Mouse (Mus musculus) ES-Bruce4 (cell line): ENCODE measurements at regions not wholly inside any gene's neighbourhood (a gene's known extent, or its start where the extent isn't known, plus 50 kb on each side); places are given as distances from the start of the nearest gene placed in this dataset.

Source experiments
- H3K27ac ChIP-seq: 2 replicates; pipeline ENCODE4 v1.5.1; 2012; ENCODE audit warnings: low read length, inconsistent platforms; ENCODE audit not compliant: insufficient read depth
- H3K27me3 ChIP-seq: 2 replicates; pipeline ENCODE4 v1.6.1; 2012; ENCODE audit warnings: mild to moderate bottlenecking, low read length, inconsistent platforms; ENCODE audit not compliant: control insufficient read depth, poor library complexity, insufficient read depth, severe bottlenecking
- H3K36me3 ChIP-seq: 2 replicates; pipeline ENCODE4 v1.6.1; 2012; ENCODE audit warnings: inconsistent platforms, mild to moderate bottlenecking, low read length, moderate library complexity; ENCODE audit not compliant: control insufficient read depth, poor library complexity, insufficient read depth, severe bottlenecking
- H3K4me1 ChIP-seq: one replicate; pipeline ENCODE4 v1.8.1; 2011; ENCODE audit warnings: low read length; ENCODE audit not compliant: control insufficient read depth, insufficient read depth
- H3K4me3 ChIP-seq: 2 replicates; pipeline ENCODE4 v1.5.1; 2011; ENCODE audit warnings: low read depth, mild to moderate bottlenecking, low read length
- H3K9ac ChIP-seq: 2 replicates; pipeline ENCODE4 v1.6.1; 2012; ENCODE audit warnings: low read depth, mild to moderate bottlenecking, inconsistent platforms; ENCODE audit not compliant: poor library complexity, severe bottlenecking
- H3K9me3 ChIP-seq: replicated peaks from 2 replicates; pipeline ENCODE4 v1.6.1; 2012; ENCODE audit warnings: mild to moderate bottlenecking, low read length, inconsistent platforms; ENCODE audit not compliant: control insufficient read depth, poor library complexity, insufficient read depth, severe bottlenecking
- CTCF ChIP-seq: IDR thresholded peaks from one replicate; pipeline ENCODE4 v1.8.1; 2011; ENCODE audit warnings: low read depth, low read length
- EP300 ChIP-seq: IDR thresholded peaks from 2 replicates; pipeline ENCODE4 v1.6.1; 2011; ENCODE audit warnings: low read depth, low read length; ENCODE audit not compliant: insufficient read depth
- POLR2A ChIP-seq: IDR thresholded peaks from one replicate; pipeline ENCODE4 v1.8.1; 2011; ENCODE audit warnings: low read length; ENCODE audit not compliant: insufficient read depth

- no peak for TF ChIP-seq CTCF
- TF ChIP-seq POLR2A: no peak
- no peak for TF ChIP-seq EP300
- Histone ChIP-seq H3K27me3 (no peaks in the 10 kb centered on the region), H3K36me3 (no peaks in the 10 kb centered on the region), H3K9ac (no peak overlapping the region), H3K27ac (no peak overlapping the region), H3K4me1 (no peaks in the 10 kb centered on the region), H3K9me3 (no peaks in the 10 kb centered on the region), H3K4me3 (no peak overlapping the region)
Measured at GRCm38 (mm10) chr12:99052599-99052998, 132.2 kb downstream of the Ttc8 start.

- H3K27ac ChIP-seq: no peak overlapping the region
Measured at GRCm38 (mm10) chr12:99057521-99057920, 137.1 kb downstream of the Ttc8 start.

GRCm38 (mm10) chr12:99058916-99059315 is 138.5 kb downstream of the Ttc8 start:
- Histone ChIP-seq H3K4me1 (no peaks in the 10 kb centered on the region), H3K9me3 (no peaks in the 10 kb centered on the region), H3K36me3 (no peaks in the 10 kb centered on the region), H3K9ac (no peak overlapping the region), H3K27ac (no peak overlapping the region), H3K27me3 (no peaks in the 10 kb centered on the region), H3K4me3 (no peak overlapping the region)
- TF ChIP-seq POLR2A (no peak), CTCF (no peak), EP300 (no peak)

More at GRCm38 (mm10) chr12:99057521-99057920, 137.1 kb downstream of the Ttc8 start:
- Histone ChIP-seq H3K9me3 (no peaks in the 10 kb centered on the region), H3K27me3 (no peaks in the 10 kb centered on the region), H3K4me1 (no peaks in the 10 kb centered on the region), H3K36me3 (no peaks in the 10 kb centered on the region), H3K9ac (no peak overlapping the region), H3K4me3 (no peak overlapping the region)
- TF ChIP-seq POLR2A (no peak), CTCF (no peak), EP300 (no peak)

- Histone ChIP-seq H3K9ac (no peak overlapping the region), H3K9me3 (no peaks in the 10 kb centered on the region)
- TF ChIP-seq CTCF: no peak
- TF ChIP-seq POLR2A: no peak
- TF ChIP-seq EP300: no peak
Measured at GRCm38 (mm10) chr12:99059491-99059890, 139.1 kb downstream of the Ttc8 start.

GRCm38 (mm10) chr12:99060702-99061101 is 140.3 kb downstream of the Ttc8 start:
- Histone ChIP-seq H3K4me3 (no peak overlapping the region), H3K9me3 (no peaks in the 10 kb centered on the region), H3K27me3 (no peaks in the 10 kb centered on the region), H3K9ac (no peak overlapping the region), H3K27ac (no peak overlapping the region), H3K36me3 (no peaks in the 10 kb centered on the region), H3K4me1 (no peaks in the 10 kb centered on the region)
- no peak for TF ChIP-seq CTCF

More at GRCm38 (mm10) chr12:99059491-99059890, 139.1 kb downstream of the Ttc8 start:
- Histone ChIP-seq H3K36me3 (no peaks in the 10 kb centered on the region), H3K27me3 (no peaks in the 10 kb centered on the region), H3K27ac (no peak overlapping the region), H3K4me3 (no peak overlapping the region), H3K4me1 (no peaks in the 10 kb centered on the region)

GRCm38 (mm10) chr12:99063441-99063840 is 143.1 kb downstream of the Ttc8 start:
- no peak overlapping the region for H3K4me3 ChIP-seq
- no peaks in the 10 kb centered on the region for H3K4me1 ChIP-seq
- no peaks in the 10 kb centered on the region; the same call in 1 of the 2 replicates for H3K27me3 ChIP-seq
- H3K27ac ChIP-seq: no peak overlapping the region
- TF ChIP-seq CTCF: no peak
- no peak for TF ChIP-seq POLR2A
- TF ChIP-seq EP300: no peak
- H3K9me3 ChIP-seq: no peaks in the 10 kb centered on the region
- H3K9ac ChIP-seq: no peak overlapping the region
- H3K36me3 ChIP-seq: no peaks in the 10 kb centered on the region
